Mouse (Mus musculus) frontal cortex, postnatal 14 days (tissue): ENCODE results near the gene Gm26965.
"Not testable (repeated sequence)": the region's sequence is repeated elsewhere in the genome, so short reads cannot be mapped to it uniquely, and the experiment has no call there.

Source experiments
- DNase-seq, 2 experiments: peaks; one replicate each; pipeline ENCODE4 v3.0.0; 2022; ENCODE audit warnings: low spot score in 2 of 2

Gene Gm26965

DNA sequence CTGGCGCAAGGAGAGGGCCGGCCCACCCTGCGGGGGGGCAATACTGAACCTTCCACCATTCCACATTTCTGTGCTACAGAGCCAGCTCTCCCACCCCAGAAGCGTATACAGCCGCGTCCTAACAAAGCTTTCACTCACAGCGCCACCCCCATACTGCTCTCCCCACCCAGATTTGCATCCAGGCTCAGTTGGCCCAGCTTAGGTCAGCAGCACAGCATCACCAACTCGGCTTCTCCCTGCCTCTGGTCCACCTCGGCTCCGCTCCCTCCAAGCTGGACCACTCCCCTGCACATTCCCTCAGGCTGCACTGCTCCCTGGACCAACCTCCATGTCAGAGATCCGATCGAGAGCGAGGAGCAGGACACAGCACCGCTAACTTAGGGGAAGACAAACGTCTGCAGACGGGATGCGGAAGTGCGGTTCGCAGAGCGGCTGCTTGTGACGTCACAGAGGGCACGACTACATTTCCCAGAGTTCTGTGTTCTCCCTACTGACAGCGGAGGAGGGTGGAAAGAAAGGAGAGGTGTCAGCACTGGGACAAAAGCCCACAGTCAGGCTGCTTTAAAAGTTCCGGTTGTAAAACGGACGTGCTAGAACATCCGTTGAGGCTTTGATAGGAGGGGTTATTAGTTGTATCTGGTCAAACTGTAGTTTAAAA, at the start of gene Gm26965, which contains the start of gene Zfp87:
Gm26965 (minus strand) TSS at position 399 of the 658 bp plus-strand sequence.
Zfp87 (minus strand) TSS at position 425 of the 658 bp plus-strand sequence.
- DNase-seq, result peak; percentile 87 to 89

DNA sequence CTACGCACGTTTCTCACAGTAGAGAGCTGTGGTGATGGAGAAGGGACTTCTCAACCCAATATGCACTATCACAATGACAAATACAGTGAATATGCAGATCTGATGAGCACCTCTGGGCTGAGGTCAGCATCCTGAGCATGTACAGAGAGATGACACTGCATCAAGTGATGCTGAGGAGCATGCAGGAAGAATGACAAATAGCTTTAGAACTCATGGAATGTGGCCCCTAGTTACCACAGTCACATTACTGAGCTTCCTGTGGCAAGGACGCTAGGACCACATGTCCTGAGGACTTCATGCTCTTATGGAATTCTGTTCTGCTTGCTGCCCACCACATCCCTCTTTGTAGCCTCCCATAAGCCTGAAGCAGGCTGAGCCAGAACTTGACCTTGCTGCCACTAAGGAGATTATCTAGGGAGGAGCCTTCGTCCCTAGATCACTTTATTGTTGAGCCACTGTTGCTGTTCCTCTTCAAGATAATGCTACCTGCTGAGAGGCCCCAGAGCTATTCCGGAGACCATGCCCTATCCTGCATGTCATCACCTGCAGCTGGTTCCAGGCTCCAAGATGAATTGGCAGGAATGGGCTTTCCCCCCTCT, 46.7 kb upstream of the Gm26965 start:
- no peak for DNase-seq

GRCm38 (mm10) chr13:67553730-67554129, 27.8 kb upstream of the Gm26965 start, which contains the start of gene Zfp748:
Gene Zfp748, minus strand, starts transcription at chr13:67553830.
- no peak for DNase-seq

GRCm38 (mm10) chr13:67552505-67553346, 26.8 kb upstream of the Gm26965 start:
- DNase-seq, result peak; percentile 76 to 80

GRCm38 (mm10) chr13:67545941-67546340, 20.0 kb upstream of the Gm26965 start:
- DNase-seq, result no peak

GRCm38 (mm10) chr13:67527049-67527730, 1.2 kb upstream of the Gm26965 start:
- DNase-seq, result no peak

GRCm38 (mm10) chr13:67500908-67501307, 25.0 kb downstream of the Gm26965 start:
- no peak for DNase-seq

GRCm38 (mm10) chr13:67500084-67500719, 25.7 kb downstream of the Gm26965 start, which contains the start of gene Zfp58:
Gene Zfp58, minus strand, starts transcription at chr13:67500555.
- DNase-seq, result peak; percentile 70 to 77

DNA sequence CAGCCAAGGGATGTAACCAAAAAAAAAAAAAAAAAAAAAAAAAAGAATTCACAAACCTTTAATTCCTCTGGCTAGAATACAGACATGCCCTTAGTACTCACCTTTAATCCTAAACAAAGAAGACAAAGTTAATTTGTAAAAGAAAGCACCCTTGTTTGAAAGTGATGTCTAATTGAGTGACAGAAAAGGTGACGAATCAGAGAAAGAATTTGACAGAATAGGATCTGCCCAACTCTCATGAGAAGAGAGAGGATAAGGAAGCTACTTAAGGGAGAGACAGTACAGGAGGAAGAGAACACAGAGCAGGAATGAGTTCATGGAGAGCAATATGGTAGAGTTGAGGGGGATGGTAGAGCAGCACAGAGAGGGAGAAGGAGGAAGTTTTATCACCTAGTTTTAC, 30.3 kb downstream of the Gm26965 start:
- no peak for DNase-seq

DNA sequence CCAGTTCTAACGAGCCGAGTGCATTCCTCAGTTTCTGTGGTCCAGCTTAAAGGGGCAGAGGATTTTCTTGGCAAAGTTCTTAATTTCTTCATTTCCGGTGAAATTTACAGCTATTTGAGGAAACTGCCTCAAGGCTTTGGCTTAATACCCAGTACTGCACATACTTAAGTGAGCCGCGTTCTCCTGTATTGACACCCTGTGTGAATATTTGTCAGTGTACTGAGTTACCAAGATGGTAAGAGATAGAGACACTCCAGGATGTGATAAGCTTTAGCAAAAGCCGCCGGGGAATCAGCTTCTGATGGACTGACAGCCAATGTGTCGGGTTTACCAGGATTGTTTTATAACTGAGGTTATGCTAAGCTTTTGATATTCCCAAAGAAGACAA, 41.5 kb downstream of the Gm26965 start:
- DNase-seq, result no peak

GRCm38 (mm10) chr13:67483625-67484423, 42.1 kb downstream of the Gm26965 start, which contains the start of gene Zfp874b:
Gene Zfp874b, minus strand, starts transcription at chr13:67484258.
- DNase-seq, result peak; percentile 74 to 79

- no peak for DNase-seq
Measured at GRCm38 (mm10) chr13:67481528-67481927, 44.4 kb downstream of the Gm26965 start.

DNA sequence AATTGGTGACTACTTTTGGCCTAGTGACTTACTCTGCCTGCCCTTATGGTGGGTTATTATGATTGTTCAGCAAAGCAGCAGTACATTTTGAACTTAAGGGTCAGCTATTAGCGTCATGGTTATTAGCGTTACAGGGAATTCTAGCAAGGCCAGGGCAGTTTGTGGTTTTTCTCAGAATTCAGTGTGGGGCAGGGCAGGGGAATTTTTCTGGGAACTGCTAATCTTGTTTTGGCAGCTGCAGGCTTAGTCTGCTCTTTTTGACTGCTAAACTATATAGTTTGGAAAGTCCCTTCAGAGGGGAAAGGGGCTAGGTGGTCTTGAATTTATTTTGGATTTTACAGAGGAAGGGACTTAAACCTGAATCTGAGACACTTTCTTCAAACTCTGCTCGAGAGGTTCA, 56.7 kb downstream of the Gm26965 start:
- no peak for DNase-seq

DNA sequence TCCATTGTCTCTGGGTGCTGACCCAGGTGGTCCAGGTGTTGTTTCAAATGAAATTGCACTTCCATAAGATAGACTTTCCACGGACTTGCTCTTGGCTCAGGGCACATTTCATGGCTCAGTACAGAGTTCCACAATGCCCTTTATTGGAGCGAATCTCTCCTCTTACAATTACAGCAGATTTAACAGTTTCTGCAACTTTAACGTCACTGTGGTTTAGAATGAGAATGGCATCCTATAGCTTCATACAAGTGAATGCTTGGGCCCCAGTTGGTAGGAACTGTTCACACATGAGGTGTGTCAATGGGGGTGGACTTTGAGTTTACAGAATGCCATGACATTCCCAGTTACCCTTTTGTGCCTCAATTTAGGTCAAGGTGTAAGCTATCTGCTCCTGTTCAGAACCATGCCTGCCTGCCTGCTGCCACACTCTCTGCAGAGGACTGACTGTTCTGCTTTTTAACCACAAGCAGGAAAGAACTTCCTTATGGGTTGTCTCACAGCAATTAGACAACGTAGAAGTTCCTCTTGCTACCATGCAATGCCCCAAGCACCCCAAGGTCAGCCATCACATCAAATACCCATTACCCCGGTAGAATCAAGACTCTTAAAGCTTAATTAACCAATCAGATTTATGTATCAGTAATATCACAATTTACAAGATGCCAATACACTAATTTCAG, 62.3 kb downstream of the Gm26965 start:
- DNase-seq, result not testable (repeated sequence)

GRCm38 (mm10) chr13:67452021-67452309, 74.0 kb downstream of the Gm26965 start:
- DNase-seq, result peak in 1 of 2 experiments; percentile 6

- DNase-seq, result peak; percentile 77 to 80
Measured at GRCm38 (mm10) chr13:67451172-67452020, 74.6 kb downstream of the Gm26965 start, which contains the start of gene Zfp874a. Gene Zfp874a, minus strand, starts transcription at chr13:67451624.
